Mouse (Mus musculus) hindbrain, postnatal 0 days (tissue): ENCODE results near the gene Btg1. TPM values are rescaled to one million over a fixed set of nuclear protein-coding genes. Genes with fewer than 3 reads are reported as not detected.

Source experiments
- ATAC-seq: fragments of 200-750 bp; cut with Nextera tagmentation; 2 replicates; pipeline ENCODE4 v1.8.0; 2017; ENCODE audit warnings: mild to moderate bottlenecking, moderate TSS enrichment, moderate library complexity
- DNase-seq: peaks from one replicate; pipeline ENCODE4 v3.0.0-alpha.2; 2015; ENCODE audit warnings: low spot score
- H3K27ac ChIP-seq: fragments of 300-500 bp; sonication (generic); 2 replicates; pipeline ENCODE4 v1.5.1; 2014; ENCODE audit warnings: mild to moderate bottlenecking
- H3K27me3 ChIP-seq: fragments of 300-500 bp; sonication (generic); 2 replicates; pipeline ENCODE4 v1.6.1; 2014; ENCODE audit warnings: low read length, mixed read lengths; ENCODE audit not compliant: insufficient read depth
- H3K36me3 ChIP-seq: fragments of 300-500 bp; sonication (generic); 2 replicates; pipeline ENCODE4 v1.6.1; 2014; ENCODE audit warnings: low read length, mixed read lengths; ENCODE audit not compliant: insufficient read depth
- H3K4me1 ChIP-seq: fragments of 300-500 bp; sonication (generic); 2 replicates; pipeline ENCODE4 v1.6.1; 2014; ENCODE audit warnings: antibody characterized with exemption, low read length, mixed read lengths; ENCODE audit not compliant: insufficient read depth
- H3K4me2 ChIP-seq: fragments of 300-500 bp; sonication (generic); 2 replicates; pipeline ENCODE4 v1.6.1; 2014; ENCODE audit warnings: low read depth, mild to moderate bottlenecking, low read length, moderate library complexity, mixed read lengths
- H3K4me3 ChIP-seq: fragments of 300-500 bp; sonication (generic); 2 replicates; pipeline ENCODE4 v1.5.1; 2014; ENCODE audit warnings: low read length
- H3K9ac ChIP-seq: fragments of 300-500 bp; sonication (generic); replicated peaks from 2 replicates; pipeline ENCODE4 v1.6.1; 2014; ENCODE audit warnings: mild to moderate bottlenecking, low read length, moderate library complexity, mixed read lengths
- H3K9me3 ChIP-seq: fragments of 300-500 bp; sonication (generic); 2 replicates; pipeline ENCODE4 v1.6.1; 2016; ENCODE audit warnings: low read length, mixed read lengths
- CTCF ChIP-seq: IDR thresholded peaks from 2 replicates; pipeline ENCODE4 v1.5.1; 2016; ENCODE audit warnings: antibody characterized with exemption, control low read depth, low read depth
- WGBS: fragments of 180-500 bp; shearing (Covaris S2); extraction: QIAGEN DNeasy Blood & Tissue Kit; methylation state at CpG from one replicate; pipeline ENCODE4 v1.1.7; 2014; 5-methylcytosine and 5-hydroxymethylcytosine counted together
- polyA plus RNA-seq: library from polyadenylated mRNA; unstranded; fragments of >200 nt; fragmentation: Nextera tagmentation; extraction: Ambion mirVana; gene quantifications from 2 replicates; pipeline ENCODE4 v1.2.1, GENCODE M21; 2015
- total RNA-seq: library from RNA; depleted of rRNA; stranded (reverse); fragments of >200 nt; gene quantifications from 2 replicates; pipeline ENCODE4 v1.2.3, GENCODE M21; 2014

Btg1 gene
- total and polyA plus RNA-seq, 2 experiments from 2014 or later = 18.9 to 28.6 TPM

- WGBS = 89% methylated on average over 10 of the region's 10 CpGs
- no peak for TF ChIP-seq CTCF
- Histone ChIP-seq H3K4me1 (no peaks in the 10 kb centered on the region), H3K36me3 (no peaks in the 10 kb centered on the region), H3K9me3 (no peaks in the 10 kb centered on the region), H3K4me3 (no peak overlapping the region), H3K27me3 (no peaks in the 10 kb centered on the region), H3K4me2 (no peak overlapping the region), H3K9ac (no peak overlapping the region), H3K27ac (no peak overlapping the region)
- DNase-seq = no peak
- ATAC-seq = no peak
These were observed 21.2 kb upstream of the Btg1 start for GRCm38 (mm10) chr10:96595435-96596132.

- no peak for DNase-seq
- no peak overlapping the region for H3K9ac ChIP-seq
- no peak for ATAC-seq
- H3K27me3 ChIP-seq = no peaks in the 10 kb centered on the region
- no peak for TF ChIP-seq CTCF
- no peak overlapping the region for H3K27ac ChIP-seq
- WGBS = 80% methylated on average over 7 of the region's 7 CpGs
- no peaks in the 10 kb centered on the region for H3K36me3 ChIP-seq
- H3K4me2 ChIP-seq = no peak overlapping the region
- no peaks in the 10 kb centered on the region for H3K9me3 ChIP-seq
- no peaks in the 10 kb centered on the region for H3K4me1 ChIP-seq
- H3K4me3 ChIP-seq = no peak overlapping the region
These were observed 20.4 kb upstream of the Btg1 start for GRCm38 (mm10) chr10:96596411-96596810.

GRCm38 (mm10) chr10:96599641-96600040, 17.2 kb upstream of the Btg1 start:
- no peak overlapping the region for H3K9ac ChIP-seq
- 91% methylated on average over 5 of the region's 5 CpGs for WGBS
- no peak overlapping the region for H3K27ac ChIP-seq
- H3K4me1 ChIP-seq = no peaks in the 10 kb centered on the region
- DNase-seq (no peak), ATAC-seq (no peak)
- no peaks in the 10 kb centered on the region for H3K27me3 ChIP-seq
- H3K9me3 ChIP-seq = no peaks in the 10 kb centered on the region
- H3K36me3 ChIP-seq = no peaks in the 10 kb centered on the region
- no peak overlapping the region for H3K4me3 ChIP-seq
- TF ChIP-seq CTCF = no peak
- no peak overlapping the region for H3K4me2 ChIP-seq

- Histone ChIP-seq H3K27me3 (no peaks in the 10 kb centered on the region), H3K4me2 (no peak overlapping the region), H3K9me3 (no peaks in the 10 kb centered on the region), H3K9ac (no peak overlapping the region), H3K4me1 (no peaks in the 10 kb centered on the region), H3K36me3 (no peaks in the 10 kb centered on the region), H3K27ac (no peak overlapping the region), H3K4me3 (no peak overlapping the region)
- ATAC-seq (no peak), DNase-seq (no peak)
- TF ChIP-seq CTCF = no peak
- 98% methylated on average over 4 of the region's 4 CpGs for WGBS
These were observed 15.1 kb upstream of the Btg1 start for GRCm38 (mm10) chr10:96601670-96602069.

GRCm38 (mm10) chr10:96602339-96602738, 14.5 kb upstream of the Btg1 start:
- TF ChIP-seq CTCF = no peak
- Histone ChIP-seq H3K27ac (no peak overlapping the region), H3K36me3 (no peaks in the 10 kb centered on the region), H3K4me1 (no peaks in the 10 kb centered on the region), H3K9me3 (no peaks in the 10 kb centered on the region), H3K9ac (no peak overlapping the region), H3K4me3 (no peak overlapping the region), H3K27me3 (no peaks in the 10 kb centered on the region), H3K4me2 (no peak overlapping the region)
- WGBS = 75% methylated on average over 3 of the region's 3 CpGs
- ATAC-seq = no peak
- no peak for DNase-seq

- DNase-seq = no peak
- Histone ChIP-seq H3K27ac (no peak overlapping the region), H3K4me1 (no peaks in the 10 kb centered on the region), H3K9me3 (no peaks in the 10 kb centered on the region), H3K4me3 (no peak overlapping the region), H3K27me3 (no peaks in the 10 kb centered on the region), H3K36me3 (no peaks in the 10 kb centered on the region), H3K4me2 (no peak overlapping the region), H3K9ac (no peak overlapping the region)
- no peak for TF ChIP-seq CTCF
- WGBS = 87% methylated on average over 1 of the region's 1 CpGs
- no peak for ATAC-seq
These were observed 11.6 kb upstream of the Btg1 start for GRCm38 (mm10) chr10:96605168-96605567.

GRCm38 (mm10) chr10:96605856-96606255, 10.9 kb upstream of the Btg1 start:
- Histone ChIP-seq H3K9ac (no peak overlapping the region), H3K36me3 (no peaks in the 10 kb centered on the region), H3K27me3 (no peaks in the 10 kb centered on the region), H3K4me3 (no peak overlapping the region), H3K4me2 (no peak overlapping the region), H3K4me1 (no peaks in the 10 kb centered on the region), H3K9me3 (no peaks in the 10 kb centered on the region), H3K27ac (no peak overlapping the region)
- DNase-seq (no peak), ATAC-seq (no peak)
- TF ChIP-seq CTCF = no peak
- 84% methylated on average over 2 of the region's 2 CpGs for WGBS
